9 mouse cellular contexts compared by ENCODE assay signal in genomic region chr11:5902390-5902789, GRCm38 (mm10). TPM values are rescaled to one million over a fixed set of nuclear protein-coding genes. Genes with fewer than 3 reads are reported as not detected.
DNase-seq lines count a peak whose midpoint lies in the region; ATAC-seq and TF ChIP-seq lines count a peak whose summit lies in the region.
"Had no signal": no experiment of that assay in that cellular context is flagged by ENCODE, and none has a peak within 500 bp of the region (broad histone marks: within the 10 kb centered on the region; RNA-seq: fewer than 3 reads in every experiment).

No protein-coding gene starts in this region.

- H3K36me3 ChIP-seq in embryonic facial prominence, embryonic 14.5 days (ENCODE audit: control insufficient read depth, insufficient read depth, low read length), result no peaks in the 10 kb centered on the region
- no peaks in the 10 kb centered on the region for H3K36me3 ChIP-seq in intestine, embryonic 15.5 days
- no peaks in the 10 kb centered on the region for H3K36me3 ChIP-seq in neural tube, embryonic 13.5 days
- H3K36me3 ChIP-seq: G1E had no signal

- TF ChIP-seq CTCF in layer of hippocampus, adult 2 months (conservative IDR thresholded peaks at IDR 0.05), result no peak

- H3K4me1 ChIP-seq in embryonic facial prominence, embryonic 14.5 days (ENCODE audit: control insufficient read depth, insufficient read depth, low read length), result peaks cover 23% of the 10 kb centered on the region
- H3K4me1 ChIP-seq in intestine, embryonic 15.5 days (replicated peaks), result peaks cover 33% of the 10 kb centered on the region
- H3K4me1 ChIP-seq in neural tube, embryonic 13.5 days (replicated peaks), result peaks cover 43% of the 10 kb centered on the region

- H3K9ac ChIP-seq in embryonic facial prominence, embryonic 14.5 days (ENCODE audit: low read depth, low read length), result peak overlapping the region; percentile 67
- H3K9ac ChIP-seq in intestine, embryonic 15.5 days, result peak overlapping the region; percentile 48
- peak overlapping the region; percentile 75 for H3K9ac ChIP-seq in neural tube, embryonic 13.5 days

- peak overlapping the region; percentile 78 for H3K4me2 ChIP-seq in embryonic facial prominence, embryonic 14.5 days (ENCODE audit: low read depth, low read length)
- peak overlapping the region; percentile 70 for H3K4me2 ChIP-seq in intestine, embryonic 15.5 days (replicated peaks)
- peak overlapping the region; percentile 71 for H3K4me2 ChIP-seq in neural tube, embryonic 13.5 days

- peak overlapping the region; percentile 62 for H3K27ac ChIP-seq in layer of hippocampus, adult 2 months
- peak overlapping the region; percentile 59; the same call in 1 of the 2 replicates for H3K27ac ChIP-seq in embryonic facial prominence, embryonic 14.5 days (replicated peaks; ENCODE audit: low read depth, low read length)
- peak overlapping the region; percentile 45; the same call in 1 of the 2 replicates for H3K27ac ChIP-seq in intestine, embryonic 15.5 days
- H3K27ac ChIP-seq in neural tube, embryonic 13.5 days (replicated peaks), result peak overlapping the region; percentile 87

- DNase-seq in layer of hippocampus, adult 2 months (ENCODE audit: low spot score in 2 of 2), result no peak
- DNase-seq in layer of hippocampus, adult 8-10 months (ENCODE audit: low spot score in 2 of 2), result no peak
- DNase-seq in embryonic facial prominence, embryonic 14.5 days (ENCODE audit: low spot score), result no peak
- no peak for DNase-seq in cerebellum, adult 8-10 months
- no peak for DNase-seq in retina, embryonic 14.5 days (ENCODE audit: low spot score)
- no peak for DNase-seq in layer of hippocampus, postnatal 25 days (ENCODE audit: extremely low spot score in 1 of 2, low spot score in 1 of 2)

- no peak for ATAC-seq in embryonic facial prominence, embryonic 14.5 days (ENCODE audit: low read depth)
- ATAC-seq in intestine, embryonic 15.5 days, result peak; percentile 15
- ATAC-seq in neural tube, embryonic 13.5 days (ENCODE audit: low read depth), result peak; percentile 37; the same call in 1 of the 2 replicates

- H3K9me3 ChIP-seq in embryonic facial prominence, embryonic 14.5 days (ENCODE audit: control insufficient read depth, low read length), result no peaks in the 10 kb centered on the region
- H3K9me3 ChIP-seq in intestine, embryonic 15.5 days, result no peaks in the 10 kb centered on the region
- H3K9me3 ChIP-seq in neural tube, embryonic 13.5 days, result no peaks in the 10 kb centered on the region
- H3K9me3 ChIP-seq: G1E had no signal

- peak overlapping the region; percentile 43 for H3K4me3 ChIP-seq in layer of hippocampus, adult 2 months
- H3K4me3 ChIP-seq in embryonic facial prominence, embryonic 14.5 days (ENCODE audit: low read depth, low read length), result peak overlapping the region; percentile 44
- H3K4me3 ChIP-seq in intestine, embryonic 15.5 days (replicated peaks), result peak overlapping the region; percentile 34
- H3K4me3 ChIP-seq in neural tube, embryonic 13.5 days, result peak overlapping the region; percentile 41

- H3K27me3 ChIP-seq in embryonic facial prominence, embryonic 14.5 days (replicated peaks; ENCODE audit: control insufficient read depth, insufficient read depth, low read length), result peaks cover 7% of the 10 kb centered on the region; the same call in 1 of the 2 replicates
- H3K27me3 ChIP-seq in intestine, embryonic 15.5 days (replicated peaks), result no peaks in the 10 kb centered on the region
- peaks cover 20% of the 10 kb centered on the region for H3K27me3 ChIP-seq in neural tube, embryonic 13.5 days

- WGBS in embryonic facial prominence, embryonic 14.5 days, result 11% methylated on average over 6 of the region's 6 CpGs
- WGBS in intestine, embryonic 15.5 days, result 19% methylated on average over 6 of the region's 6 CpGs
- WGBS in neural tube, embryonic 13.5 days, result 2% methylated on average over 6 of the region's 6 CpGs

RNA-seq across cellular contexts. Expression of gene Myl7, which starts 3.8 kb away (rescaled TPM):
- not detected for total RNA-seq in layer of hippocampus, adult 2 months (2021)
- total RNA-seq in layer of hippocampus, adult 8-10 months (2022), result not detected
- polyA plus RNA-seq in embryonic facial prominence, embryonic 14.5 days (2014; fragmentation: Nextera tagmentation; extraction: Ambion mirVana), result 0.63 and 1.5 TPM in 2 replicates
- 68.3 and 73.5 TPM in 2 replicates for polyA plus RNA-seq in intestine, embryonic 15.5 days (2015; fragmentation: Nextera tagmentation; extraction: Ambion mirVana)
- polyA plus RNA-seq in neural tube, embryonic 13.5 days (2015; fragmentation: Nextera tagmentation; extraction: Ambion mirVana), result 1.7 and 3.5 TPM in 2 replicates
- not detected for total RNA-seq in layer of hippocampus, postnatal 25 days (2021)
- total RNA-seq: G1E had no signal
- polyA plus RNA-seq: G1E had no signal

RNA-seq across cellular contexts. Expression of gene Pold2, which starts 24.3 kb away (rescaled TPM):
- total RNA-seq in layer of hippocampus, adult 2 months (2021), result 10 to 100 TPM; 19.8 to 23.2 TPM
- 10 to 100 TPM; 22.9 to 30.8 (median 25.1) TPM for total RNA-seq in layer of hippocampus, adult 8-10 months (2022)
- polyA plus RNA-seq in embryonic facial prominence, embryonic 14.5 days (2014; fragmentation: Nextera tagmentation; extraction: Ambion mirVana), result 83.2 and 98.3 TPM in 2 replicates
- polyA plus RNA-seq in intestine, embryonic 15.5 days (2015; fragmentation: Nextera tagmentation; extraction: Ambion mirVana), result 137 TPM in 2 replicates
- polyA plus RNA-seq in neural tube, embryonic 13.5 days (2015; fragmentation: Nextera tagmentation; extraction: Ambion mirVana), result 52.2 and 59.0 TPM in 2 replicates
- total RNA-seq in layer of hippocampus, postnatal 25 days (2021), result 10 to 100 TPM; 21.2 to 21.9 TPM

RNA-seq across cellular contexts. Expression of gene Aebp1, which starts 40.6 kb away (rescaled TPM):
- total RNA-seq in layer of hippocampus, adult 2 months (2021), result 1 to 10 TPM; 6.2 to 9.1 TPM
- total RNA-seq in layer of hippocampus, adult 8-10 months (2022), result 10 to 100 TPM; 12.3 to 25.9 (median 19.4) TPM
- 68.8 and 73.6 TPM in 2 replicates for polyA plus RNA-seq in embryonic facial prominence, embryonic 14.5 days (2014; fragmentation: Nextera tagmentation; extraction: Ambion mirVana)
- polyA plus RNA-seq in intestine, embryonic 15.5 days (2015; fragmentation: Nextera tagmentation; extraction: Ambion mirVana), result 36.4 and 38.4 TPM in 2 replicates
- 23.6 and 24.7 TPM in 2 replicates for polyA plus RNA-seq in neural tube, embryonic 13.5 days (2015; fragmentation: Nextera tagmentation; extraction: Ambion mirVana)
- total RNA-seq in layer of hippocampus, postnatal 25 days (2021), result 1 to 10 TPM; 6.0 to 6.1 TPM
- total RNA-seq: G1E had no signal
- polyA plus RNA-seq: G1E had no signal

RNA-seq across cellular contexts. Expression of gene Gck, which starts 47.5 kb away (rescaled TPM):
- total RNA-seq in layer of hippocampus, adult 2 months (2021), result 1 to 10 TPM; 2.4 to 3.3 TPM
- 1 to 10 TPM; 2.6 to 3.7 (median 3.5) TPM for total RNA-seq in layer of hippocampus, adult 8-10 months (2022)
- polyA plus RNA-seq in embryonic facial prominence, embryonic 14.5 days (2014; fragmentation: Nextera tagmentation; extraction: Ambion mirVana), result 1.0 and 2.3 TPM in 2 replicates
- polyA plus RNA-seq in intestine, embryonic 15.5 days (2015; fragmentation: Nextera tagmentation; extraction: Ambion mirVana), result 2.8 and 3.1 TPM in 2 replicates
- 3.0 and 3.3 TPM in 2 replicates for polyA plus RNA-seq in neural tube, embryonic 13.5 days (2015; fragmentation: Nextera tagmentation; extraction: Ambion mirVana)
- 1 to 10 TPM; 1.8 to 3.9 TPM for total RNA-seq in layer of hippocampus, postnatal 25 days (2021)
- polyA plus RNA-seq: G1E had no signal

RNA-seq across cellular contexts. Expression of gene Ykt6, which starts 53.1 kb away (rescaled TPM):
- 10 to 100 TPM; 63.4 to 71.4 TPM for total RNA-seq in layer of hippocampus, adult 2 months (2021)
- total RNA-seq in layer of hippocampus, adult 8-10 months (2022), result 10 to 100 TPM; 69.3 to 77.7 (median 72.5) TPM
- polyA plus RNA-seq in embryonic facial prominence, embryonic 14.5 days (2014; fragmentation: Nextera tagmentation; extraction: Ambion mirVana), result 30.9 and 33.1 TPM in 2 replicates
- 48.7 and 51.8 TPM in 2 replicates for polyA plus RNA-seq in intestine, embryonic 15.5 days (2015; fragmentation: Nextera tagmentation; extraction: Ambion mirVana)
- 68.9 and 71.2 TPM in 2 replicates for polyA plus RNA-seq in neural tube, embryonic 13.5 days (2015; fragmentation: Nextera tagmentation; extraction: Ambion mirVana)
- 10 to 100 TPM; 70.2 to 73.0 TPM for total RNA-seq in layer of hippocampus, postnatal 25 days (2021)
